Mouse (Mus musculus): ENCODE measurements around the gene Lrrc1. TPM values are rescaled to one million over a fixed set of nuclear protein-coding genes. Genes with fewer than 3 reads are reported as not detected.
A peak's percentile ranks its signal among the peaks of the same experiment; 100 is the strongest.

Gene Lrrc1
- polyA plus RNA-seq, 1 experiment = 34.0 TPM

DNA sequence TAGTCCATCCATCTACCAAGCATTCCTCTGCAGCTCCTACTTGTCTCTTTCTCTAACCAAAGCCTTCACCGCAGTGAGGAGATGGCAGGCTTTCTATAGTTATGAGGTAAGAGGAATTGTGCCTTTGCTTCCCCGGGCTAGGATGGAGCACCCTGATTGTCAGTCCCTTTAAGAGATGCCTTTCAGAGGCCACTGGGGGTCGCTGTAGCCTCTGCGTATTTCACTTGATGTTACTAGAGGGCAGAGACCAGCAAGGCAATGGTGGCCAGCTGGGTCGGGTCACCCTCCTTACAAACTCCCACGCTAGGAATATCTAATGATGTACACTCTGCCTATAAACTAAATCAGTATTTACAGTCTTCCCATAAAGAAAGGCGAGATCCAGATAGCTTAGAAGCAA is 137.8 kb downstream of the Lrrc1 start:
- no peak overlapping the region for H3K4me3 ChIP-seq (ENCODE audit: insufficient read depth, low read depth, low read length)
- DNase-seq = peak; percentile 62
- no peaks in the 10 kb centered on the region for H3K27me3 ChIP-seq (replicated peaks; ENCODE audit: control insufficient read depth, insufficient read depth, low read length)
- H3K36me3 ChIP-seq (ENCODE audit: control insufficient read depth, insufficient read depth, low read length) = no peaks in the 10 kb centered on the region
- 52% methylated on average over 7 of the region's 7 CpGs for WGBS
- H3K27ac ChIP-seq (ENCODE audit: insufficient read depth, low read depth, low read length) = no peak overlapping the region
- TF ChIP-seq CTCF (conservative IDR thresholded peaks at IDR 0.05; ENCODE audit: insufficient read depth, insufficient read length, low read depth, low read length) (peak; percentile 56; the same call in 1 of the 2 replicates), POLR2A (IDR thresholded peaks at IDR 0.05; ENCODE audit: low read depth, low read length) (no peak)
- H3K4me1 ChIP-seq (ENCODE audit: control insufficient read depth, insufficient read depth, low read length) = peaks cover 3% of the 10 kb centered on the region; the same call in 1 of the 2 replicates

DNA sequence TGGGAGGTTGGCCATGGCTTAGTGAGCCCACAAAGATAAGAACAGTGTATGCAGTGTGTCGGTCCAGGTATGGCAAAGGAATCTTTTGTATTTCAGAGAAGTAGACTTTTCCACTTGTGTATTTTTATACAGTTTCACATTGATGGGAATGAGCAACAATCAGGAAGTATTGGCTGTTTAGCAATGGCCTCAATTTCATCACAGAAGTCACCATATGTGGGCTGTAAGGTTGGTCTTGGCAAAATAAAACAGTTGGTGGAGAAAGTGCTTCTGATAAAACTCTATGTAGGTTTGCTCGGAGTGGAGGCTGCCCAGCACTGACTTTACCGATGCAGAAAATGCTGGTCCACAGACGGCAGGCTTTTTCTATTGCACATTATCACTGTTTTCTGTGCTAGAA is 140.2 kb downstream of the Lrrc1 start:
- Histone ChIP-seq H3K36me3 (ENCODE audit: control insufficient read depth, insufficient read depth, low read length) (no peaks in the 10 kb centered on the region), H3K27me3 (replicated peaks; ENCODE audit: control insufficient read depth, insufficient read depth, low read length) (no peaks in the 10 kb centered on the region), H3K27ac (ENCODE audit: insufficient read depth, low read depth, low read length) (no peak overlapping the region), H3K4me3 (ENCODE audit: insufficient read depth, low read depth, low read length) (no peak overlapping the region), H3K4me1 (ENCODE audit: control insufficient read depth, insufficient read depth, low read length) (peaks cover 3% of the 10 kb centered on the region; the same call in 1 of the 2 replicates)
- 75% methylated on average over 4 of the region's 4 CpGs for WGBS
- DNase-seq = no peak
- TF ChIP-seq POLR2A (IDR thresholded peaks at IDR 0.05; ENCODE audit: low read depth, low read length) = no peak
- no peak for TF ChIP-seq CTCF (conservative IDR thresholded peaks at IDR 0.05; ENCODE audit: insufficient read depth, insufficient read length, low read depth, low read length)

DNA sequence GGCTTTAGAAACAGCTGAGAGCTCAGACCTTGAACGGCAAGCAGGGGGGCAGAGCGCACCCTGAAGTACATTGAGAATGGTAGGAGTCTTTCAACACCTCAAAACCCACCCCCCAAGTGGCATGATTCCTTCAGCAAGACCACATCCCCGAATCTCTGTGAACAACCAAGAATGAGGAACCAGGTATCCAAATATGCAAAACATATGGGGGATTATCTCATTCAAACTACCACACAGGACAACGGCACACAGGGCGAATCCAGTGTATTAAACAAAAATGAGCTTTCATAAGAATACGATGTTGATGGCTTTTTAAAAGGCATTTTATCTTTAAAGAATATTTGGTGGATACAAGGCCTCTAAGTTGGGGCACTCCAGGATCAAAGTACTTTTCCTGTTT is 140.7 kb downstream of the Lrrc1 start:
- DNase-seq = no peak
- Histone ChIP-seq H3K36me3 (ENCODE audit: control insufficient read depth, insufficient read depth, low read length) (no peaks in the 10 kb centered on the region), H3K4me1 (ENCODE audit: control insufficient read depth, insufficient read depth, low read length) (peaks cover 3% of the 10 kb centered on the region; the same call in 1 of the 2 replicates), H3K27me3 (replicated peaks; ENCODE audit: control insufficient read depth, insufficient read depth, low read length) (no peaks in the 10 kb centered on the region), H3K4me3 (ENCODE audit: insufficient read depth, low read depth, low read length) (no peak overlapping the region), H3K27ac (ENCODE audit: insufficient read depth, low read depth, low read length) (no peak overlapping the region)
- TF ChIP-seq POLR2A (IDR thresholded peaks at IDR 0.05; ENCODE audit: low read depth, low read length) = no peak
- no peak for TF ChIP-seq CTCF (conservative IDR thresholded peaks at IDR 0.05; ENCODE audit: insufficient read depth, insufficient read length, low read depth, low read length)
- 83% methylated on average over 6 of the region's 6 CpGs for WGBS

DNA sequence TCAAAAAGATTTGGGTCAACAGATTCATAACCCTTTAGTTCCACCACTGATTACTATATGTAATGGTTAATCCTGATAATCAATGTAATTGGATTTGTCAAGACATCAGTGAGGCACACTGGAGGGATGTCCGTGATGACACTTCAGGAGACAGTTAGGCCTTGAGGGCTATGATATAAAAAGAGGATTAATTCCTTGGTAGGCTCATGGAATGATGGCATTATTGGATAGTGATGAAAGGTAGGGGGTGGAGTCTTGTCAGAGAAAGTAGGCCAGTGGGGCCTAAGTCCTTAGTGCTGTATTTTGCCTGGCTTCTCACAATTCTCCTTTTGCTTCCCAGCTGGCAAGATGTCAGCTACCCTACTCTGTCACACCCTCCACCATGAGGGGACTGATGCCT is 141.7 kb downstream of the Lrrc1 start:
- no peak for DNase-seq
- no peak overlapping the region for H3K27ac ChIP-seq (ENCODE audit: insufficient read depth, low read depth, low read length)
- no peaks in the 10 kb centered on the region for H3K27me3 ChIP-seq (replicated peaks; ENCODE audit: control insufficient read depth, insufficient read depth, low read length)
- peaks cover 3% of the 10 kb centered on the region; the same call in 1 of the 2 replicates for H3K4me1 ChIP-seq (ENCODE audit: control insufficient read depth, insufficient read depth, low read length)
- H3K36me3 ChIP-seq (ENCODE audit: control insufficient read depth, insufficient read depth, low read length) = no peaks in the 10 kb centered on the region
- 93% methylated on average over 1 of the region's 1 CpGs for WGBS
- TF ChIP-seq POLR2A (IDR thresholded peaks at IDR 0.05; ENCODE audit: low read depth, low read length) (no peak), CTCF (conservative IDR thresholded peaks at IDR 0.05; ENCODE audit: insufficient read depth, insufficient read length, low read depth, low read length) (no peak)
- H3K4me3 ChIP-seq (ENCODE audit: insufficient read depth, low read depth, low read length) = no peak overlapping the region

DNA sequence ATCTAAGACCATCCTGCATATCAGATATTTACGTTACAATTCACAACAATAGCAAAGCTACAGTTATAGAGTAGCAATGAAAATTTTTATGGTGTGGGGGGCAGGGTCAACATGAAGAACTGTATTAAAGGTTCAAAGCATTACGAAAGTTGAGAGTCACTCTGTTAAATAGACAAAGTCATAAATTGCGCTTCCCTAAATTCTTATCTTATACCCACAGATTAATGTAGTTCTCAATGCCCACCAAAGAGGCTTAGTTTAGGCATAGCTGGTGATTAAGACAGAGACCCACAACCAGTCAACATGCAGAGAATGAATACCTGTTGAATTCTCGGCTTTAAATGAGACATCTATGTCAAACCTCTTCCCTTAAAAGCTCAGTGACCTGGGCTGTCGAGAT is 144.9 kb downstream of the Lrrc1 start:
- peaks cover 3% of the 10 kb centered on the region; the same call in 1 of the 2 replicates for H3K4me1 ChIP-seq (ENCODE audit: control insufficient read depth, insufficient read depth, low read length)
- H3K36me3 ChIP-seq (ENCODE audit: control insufficient read depth, insufficient read depth, low read length) = no peaks in the 10 kb centered on the region
- DNase-seq = no peak
- H3K27ac ChIP-seq (ENCODE audit: insufficient read depth, low read depth, low read length) = no peak overlapping the region
- no peak overlapping the region for H3K4me3 ChIP-seq (ENCODE audit: insufficient read depth, low read depth, low read length)
- TF ChIP-seq POLR2A (IDR thresholded peaks at IDR 0.05; ENCODE audit: low read depth, low read length) = no peak
- no peaks in the 10 kb centered on the region for H3K27me3 ChIP-seq (replicated peaks; ENCODE audit: control insufficient read depth, insufficient read depth, low read length)
- 93% methylated on average over 5 of the region's 5 CpGs for WGBS

DNA sequence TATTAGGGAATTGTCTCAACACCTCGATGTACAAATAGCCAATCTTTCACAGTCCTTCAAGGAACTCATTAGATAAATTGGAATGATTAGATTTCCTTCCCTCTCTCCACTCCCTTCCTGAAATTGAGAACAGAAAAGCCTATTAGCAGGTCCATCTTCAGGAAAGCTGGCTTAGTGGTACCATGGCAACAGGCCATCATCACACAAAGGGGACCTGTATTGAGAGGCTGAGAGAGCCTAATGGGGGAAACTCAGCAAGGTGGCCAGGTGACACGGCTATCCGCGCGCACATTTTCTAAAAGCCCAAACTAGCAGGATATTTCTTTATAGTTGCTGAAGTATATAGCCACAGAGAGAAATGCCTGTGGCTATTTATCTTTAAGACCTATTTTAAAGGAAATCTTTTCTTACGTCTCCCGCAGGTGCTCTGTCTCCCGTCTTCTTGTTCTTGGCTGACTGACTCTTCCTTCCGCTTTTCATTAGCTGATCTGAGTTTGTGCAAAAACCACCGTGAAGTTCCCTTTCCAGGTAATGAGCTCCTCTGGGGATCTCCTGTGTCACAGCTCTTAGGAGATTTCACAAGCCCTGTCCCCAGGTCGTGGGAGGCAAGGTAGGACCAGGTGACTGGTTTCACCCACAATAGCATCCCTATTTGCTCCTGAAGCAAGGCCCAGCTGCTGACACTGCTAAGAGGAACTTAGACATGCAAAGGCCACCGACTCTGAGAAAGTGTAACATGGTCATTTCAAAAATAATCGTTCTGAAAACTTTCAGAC is 145.6 kb downstream of the Lrrc1 start:
- Histone ChIP-seq H3K27me3 (replicated peaks; ENCODE audit: control insufficient read depth, insufficient read depth, low read length) (no peaks in the 10 kb centered on the region), H3K4me1 (ENCODE audit: control insufficient read depth, insufficient read depth, low read length) (peaks cover 3% of the 10 kb centered on the region; the same call in 1 of the 2 replicates), H3K36me3 (ENCODE audit: control insufficient read depth, insufficient read depth, low read length) (no peaks in the 10 kb centered on the region), H3K27ac (ENCODE audit: insufficient read depth, low read depth, low read length) (no peak overlapping the region), H3K4me3 (ENCODE audit: insufficient read depth, low read depth, low read length) (no peak overlapping the region)
- DNase-seq = no peak
- 77% methylated on average over 13 of the region's 13 CpGs for WGBS
- TF ChIP-seq CTCF (conservative IDR thresholded peaks at IDR 0.05; ENCODE audit: insufficient read depth, insufficient read length, low read depth, low read length) (no peak), POLR2A (IDR thresholded peaks at IDR 0.05; ENCODE audit: low read depth, low read length) (no peak)

DNA sequence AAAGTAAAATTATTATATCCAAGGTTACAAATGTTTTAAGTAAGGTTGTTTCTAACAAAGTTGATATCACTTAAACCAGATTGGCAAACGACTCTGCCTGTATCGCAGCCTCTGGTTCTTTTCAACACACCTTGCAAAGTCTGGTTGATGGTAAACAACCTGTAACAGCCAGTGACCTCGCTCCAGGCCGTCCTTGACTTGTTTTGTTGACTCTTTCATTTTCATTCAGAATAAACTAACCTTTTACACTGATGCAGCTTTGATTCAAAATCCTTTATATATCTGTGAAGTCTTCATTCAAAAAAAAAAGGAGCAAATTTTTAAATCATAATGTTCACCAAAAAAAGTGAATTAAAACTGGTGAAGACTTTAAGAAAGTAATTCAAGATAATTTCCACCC is 147.6 kb downstream of the Lrrc1 start:
- Histone ChIP-seq H3K27me3 (replicated peaks; ENCODE audit: control insufficient read depth, insufficient read depth, low read length) (no peaks in the 10 kb centered on the region), H3K4me1 (ENCODE audit: control insufficient read depth, insufficient read depth, low read length) (no peaks in the 10 kb centered on the region), H3K27ac (ENCODE audit: insufficient read depth, low read depth, low read length) (no peak overlapping the region), H3K36me3 (ENCODE audit: control insufficient read depth, insufficient read depth, low read length) (no peaks in the 10 kb centered on the region), H3K4me3 (ENCODE audit: insufficient read depth, low read depth, low read length) (no peak overlapping the region)
- 51% methylated on average over 4 of the region's 4 CpGs for WGBS
- TF ChIP-seq CTCF (conservative IDR thresholded peaks at IDR 0.05; ENCODE audit: insufficient read depth, insufficient read length, low read depth, low read length) = no peak
- no peak for TF ChIP-seq POLR2A (IDR thresholded peaks at IDR 0.05; ENCODE audit: low read depth, low read length)
- DNase-seq = peak; percentile 24

Measured in kidney, adult 2 months (tissue).